9 mouse cellular contexts compared by ENCODE assay signal in the genomic region with DNA sequence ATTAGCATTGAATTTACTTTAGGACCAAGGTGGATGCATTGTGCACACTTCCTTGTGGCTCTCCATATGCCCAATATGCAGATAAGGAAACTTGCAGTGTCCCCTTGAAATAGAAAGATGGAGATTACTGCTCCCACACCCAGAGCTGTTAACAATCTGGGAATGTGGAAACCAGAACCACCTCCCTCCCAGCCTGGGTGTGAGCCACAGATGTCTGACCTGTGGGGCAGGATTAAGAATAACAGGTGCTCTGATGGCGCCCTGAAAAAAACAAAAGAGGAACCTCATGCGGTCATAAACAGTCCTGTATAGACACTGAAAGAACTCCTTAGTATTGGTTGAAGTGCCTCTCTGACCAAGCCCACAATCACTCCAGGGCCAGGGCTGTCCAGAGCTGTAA. TPM values are rescaled to one million over a fixed set of nuclear protein-coding genes. Genes with fewer than 3 reads are reported as not detected.
DNase-seq lines count a peak whose midpoint lies in the region; ATAC-seq lines count a peak whose summit lies in the region.
"Had no signal": no experiment of that assay in that cellular context is flagged by ENCODE, and none has a peak within 500 bp of the region (broad histone marks: within the 10 kb centered on the region; RNA-seq: fewer than 3 reads in every experiment).

No protein-coding gene starts in this region.

- no peak overlapping the region for H3K4me3 ChIP-seq in heart, embryonic 14.5 days (ENCODE audit: control insufficient read depth in 1 of 2, insufficient read depth in 1 of 2, low read depth in 1 of 2, low read length in 2 of 2)
- no peak overlapping the region for H3K4me3 ChIP-seq in embryonic facial prominence, embryonic 14.5 days (ENCODE audit: low read depth, low read length)
- no peak overlapping the region for H3K4me3 ChIP-seq in liver, embryonic 16.5 days (ENCODE audit: low read depth, low read length)

- H3K4me1 ChIP-seq in heart, embryonic 14.5 days (ENCODE audit: control insufficient read depth in 2 of 2, insufficient read depth in 2 of 2, low read length in 2 of 2), result peaks cover 30 to 45% of the 10 kb centered on the region in 2 experiments
- H3K4me1 ChIP-seq in embryonic facial prominence, embryonic 14.5 days (ENCODE audit: control insufficient read depth, insufficient read depth, low read length), result peaks cover 27% of the 10 kb centered on the region
- peaks cover 20% of the 10 kb centered on the region for H3K4me1 ChIP-seq in liver, embryonic 16.5 days (ENCODE audit: control insufficient read depth, low read depth, low read length)

- H3K4me2 ChIP-seq in heart, embryonic 14.5 days (ENCODE audit: low read length), result peak overlapping the region; percentile 69
- H3K4me2 ChIP-seq in embryonic facial prominence, embryonic 14.5 days (ENCODE audit: low read depth, low read length), result peak overlapping the region; percentile 53
- H3K4me2 ChIP-seq in liver, embryonic 16.5 days (ENCODE audit: low read depth, low read length), result peak overlapping the region; percentile 99

- H3K27me3 ChIP-seq in heart, embryonic 14.5 days (ENCODE audit: control insufficient read depth, insufficient read depth, low read length), result no peaks in the 10 kb centered on the region
- H3K27me3 ChIP-seq in embryonic facial prominence, embryonic 14.5 days (replicated peaks; ENCODE audit: control insufficient read depth, insufficient read depth, low read length), result no peaks in the 10 kb centered on the region
- H3K27me3 ChIP-seq in liver, embryonic 16.5 days (ENCODE audit: control insufficient read depth, insufficient read depth, low read depth, low read length), result no peaks in the 10 kb centered on the region

- H3K36me3 ChIP-seq in heart, embryonic 14.5 days (ENCODE audit: control insufficient read depth, insufficient read depth, low read length), result no peaks in the 10 kb centered on the region
- H3K36me3 ChIP-seq in embryonic facial prominence, embryonic 14.5 days (ENCODE audit: control insufficient read depth, insufficient read depth, low read length), result peaks cover 9% of the 10 kb centered on the region; the same call in 1 of the 2 replicates
- H3K36me3 ChIP-seq in liver, embryonic 16.5 days (ENCODE audit: control insufficient read depth, insufficient read depth), result no peaks in the 10 kb centered on the region

- no peak for DNase-seq in heart, postnatal 10 days
- DNase-seq in B cell, adult 2 months, result peak; percentile 51 to 55
- peak; percentile 20 for DNase-seq in embryonic facial prominence, embryonic 14.5 days (ENCODE audit: low spot score)
- no peak for DNase-seq in right cerebral cortex, adult 18-20 months
- DNase-seq in layer of hippocampus, adult 11-12 months (ENCODE audit: low spot score), result no peak
- DNase-seq in layer of hippocampus, postnatal 10 days (ENCODE audit: low spot score in 2 of 2), result no peak
- DNase-seq: cerebellum, adult 18-20 months had no signal

- peak overlapping the region; percentile 75 for H3K9ac ChIP-seq in heart, embryonic 14.5 days (ENCODE audit: low read length)
- peak overlapping the region; percentile 75; the same call in 1 of the 2 replicates for H3K9ac ChIP-seq in embryonic facial prominence, embryonic 14.5 days (ENCODE audit: low read depth, low read length)
- no peak overlapping the region for H3K9ac ChIP-seq in liver, embryonic 16.5 days (ENCODE audit: low read depth, low read length)

- 73% methylated on average over 2 of the region's 2 CpGs for WGBS in heart, embryonic 14.5 days
- WGBS in embryonic facial prominence, embryonic 14.5 days, result 45% methylated on average over 2 of the region's 2 CpGs
- 32% methylated on average over 2 of the region's 2 CpGs for WGBS in liver, embryonic 16.5 days (ENCODE audit: insufficient replicate concordance)

- ATAC-seq in heart, embryonic 14.5 days (ENCODE audit: insufficient number of reproducible peaks, insufficient read depth, low FRiP score, low read depth), result no peak
- ATAC-seq in embryonic facial prominence, embryonic 14.5 days (ENCODE audit: low read depth), result no peak
- ATAC-seq in liver, embryonic 16.5 days (ENCODE audit: low read depth), result no peak

- no peak overlapping the region for H3K27ac ChIP-seq in heart, embryonic 14.5 days (replicated peaks in 1 of 2; ENCODE audit: control insufficient read depth in 1 of 2, insufficient read depth in 1 of 2, low read depth in 2 of 2, low read length in 2 of 2)
- no peak overlapping the region for H3K27ac ChIP-seq in embryonic facial prominence, embryonic 14.5 days (replicated peaks; ENCODE audit: low read depth, low read length)
- H3K27ac ChIP-seq in liver, embryonic 16.5 days (ENCODE audit: low read length), result no peak overlapping the region

- H3K9me3 ChIP-seq in heart, embryonic 14.5 days (ENCODE audit: control insufficient read depth, low read length), result no peaks in the 10 kb centered on the region
- no peaks in the 10 kb centered on the region for H3K9me3 ChIP-seq in embryonic facial prominence, embryonic 14.5 days (ENCODE audit: control insufficient read depth, low read length)
- no peaks in the 10 kb centered on the region for H3K9me3 ChIP-seq in liver, embryonic 16.5 days (replicated peaks; ENCODE audit: control insufficient read depth, low read length)

- intact Hi-C loops in heart, postnatal 10 days (cut with DNase I), result no loop called here

RNA-seq across cellular contexts. Expression of a gene that starts 1.3 kb away (rescaled TPM):
- polyA plus RNA-seq in heart, embryonic 14.5 days (2014; fragmentation: Nextera tagmentation; extraction: Ambion mirVana), result 33.2 and 34.2 TPM in 2 replicates
- total RNA-seq in heart, postnatal 10 days (2021), result 100 to 1,000 TPM; 109 to 119 TPM
- 53.5 and 53.7 TPM in 2 replicates for polyA plus RNA-seq in embryonic facial prominence, embryonic 14.5 days (2014; fragmentation: Nextera tagmentation; extraction: Ambion mirVana)
- polyA plus RNA-seq in liver, embryonic 16.5 days (2015; fragmentation: Nextera tagmentation; extraction: Ambion mirVana), result 6.6 and 7.6 TPM in 2 replicates
- 10 to 100 TPM; 64.1 to 69.0 TPM for total RNA-seq in layer of hippocampus, postnatal 10 days (2021)

RNA-seq across cellular contexts. Expression of a gene that starts 19.5 kb away (rescaled TPM):
- polyA plus RNA-seq in heart, embryonic 14.5 days (2014; fragmentation: Nextera tagmentation; extraction: Ambion mirVana), result 18.4 and 20.0 TPM in 2 replicates
- 1 to 10 TPM; 6.9 to 7.4 TPM for total RNA-seq in heart, postnatal 10 days (2021)
- 26.8 and 28.3 TPM in 2 replicates for polyA plus RNA-seq in embryonic facial prominence, embryonic 14.5 days (2014; fragmentation: Nextera tagmentation; extraction: Ambion mirVana)
- 19.8 and 21.9 TPM in 2 replicates for polyA plus RNA-seq in liver, embryonic 16.5 days (2015; fragmentation: Nextera tagmentation; extraction: Ambion mirVana)
- 1 to 10 TPM; 6.5 to 8.9 TPM for total RNA-seq in layer of hippocampus, postnatal 10 days (2021)

RNA-seq across cellular contexts. Expression of a gene that starts 19.6 kb away (rescaled TPM):
- 0.47 and 1.0 TPM in 2 replicates for polyA plus RNA-seq in heart, embryonic 14.5 days (2014; fragmentation: Nextera tagmentation; extraction: Ambion mirVana)
- total RNA-seq in heart, postnatal 10 days (2021), result 1 to 10 TPM; 2.1 to 5.4 TPM
- polyA plus RNA-seq in embryonic facial prominence, embryonic 14.5 days (2014; fragmentation: Nextera tagmentation; extraction: Ambion mirVana), result 0.94 and 1.9 TPM in 2 replicates
- polyA plus RNA-seq in liver, embryonic 16.5 days (2015; fragmentation: Nextera tagmentation; extraction: Ambion mirVana), result 0.48 and 0.71 TPM in 2 replicates
- total RNA-seq in layer of hippocampus, postnatal 10 days (2021), result 1 to 10 TPM in 1 of 2 experiments, under 1 TPM in 1; 0.58 to 2.0 TPM

Comparison
In these comparisons a context has a peak if more than half of its experiments do, and no peak if none do; other contexts are left out.
1. DNase-seq: peak in B cell, adult 2 months (2 of 2) and embryonic facial prominence, embryonic 14.5 days (single experiment); none in heart, postnatal 10 days (0 of 2), right cerebral cortex, adult 18-20 months (single experiment), layer of hippocampus, adult 11-12 months (single experiment) and layer of hippocampus, postnatal 10 days (0 of 2).
2. Peak in every context shown above with its lines, with median percentiles within 50 percentile points of each other: H3K4me2 ChIP-seq.